Mouse (Mus musculus): ENCODE results near the gene Kansl1.

Gene Kansl1

GRCm38 (mm10) chr11:104305711-104306110 is 162.9 kb downstream of the Kansl1 start:
- DNase-seq (ENCODE audit: low spot score) = no peak

DNA sequence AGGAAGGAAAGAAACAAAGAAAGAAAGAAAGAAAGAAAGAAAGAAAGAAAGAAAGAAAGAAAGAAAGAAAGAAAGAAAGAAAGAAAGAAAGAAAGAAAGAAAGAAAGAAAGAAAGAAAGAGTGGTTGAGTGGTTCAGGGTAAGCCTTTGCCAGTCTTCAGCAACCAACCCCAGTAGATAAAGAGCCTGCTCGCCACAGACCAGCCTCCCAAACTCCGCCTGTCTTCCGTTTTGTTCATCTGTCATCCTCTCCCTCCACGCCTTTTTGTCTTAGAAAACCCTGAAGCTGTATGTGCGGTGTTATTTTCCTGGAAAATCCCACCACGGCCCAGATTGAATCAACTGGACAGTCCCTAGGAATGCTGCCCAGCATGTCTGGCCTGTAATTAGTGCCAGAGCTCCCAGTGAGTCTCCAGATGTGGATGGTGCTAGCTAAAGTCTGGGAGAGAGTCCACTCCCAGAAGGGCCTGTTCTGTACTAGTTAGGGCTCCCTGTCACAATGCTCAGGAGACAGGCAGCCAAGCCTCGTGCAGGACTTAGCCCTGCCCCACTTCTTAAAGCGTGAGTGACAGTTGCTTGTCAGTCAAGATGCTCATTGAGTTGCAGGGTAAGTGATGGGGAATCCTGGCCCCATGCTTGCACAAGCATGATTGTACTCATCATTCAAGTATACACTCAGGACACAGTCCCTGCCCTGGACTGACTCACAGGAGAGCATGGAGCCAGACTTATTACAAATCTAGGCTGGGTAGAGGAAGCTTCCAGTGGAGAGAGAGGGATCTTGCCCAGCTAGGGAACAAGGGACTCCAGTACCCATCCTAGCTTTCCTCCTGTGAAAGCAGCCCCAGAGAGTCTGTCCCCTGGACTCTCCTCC is 165.3 kb downstream of the Kansl1 start:
- DNase-seq (ENCODE audit: low spot score) = no peak

- DNase-seq (ENCODE audit: low spot score) = no peak
These were observed 166.0 kb downstream of the Kansl1 start for GRCm38 (mm10) chr11:104302628-104303027.

GRCm38 (mm10) chr11:104297671-104298070 is 171.0 kb downstream of the Kansl1 start:
- no peak for DNase-seq (ENCODE audit: low spot score)

- DNase-seq (ENCODE audit: low spot score) = no peak
These were observed 173.0 kb downstream of the Kansl1 start for GRCm38 (mm10) chr11:104295656-104296055.

- no peak for DNase-seq (ENCODE audit: low spot score)
These were observed 173.5 kb downstream of the Kansl1 start for GRCm38 (mm10) chr11:104295145-104295544.

DNA sequence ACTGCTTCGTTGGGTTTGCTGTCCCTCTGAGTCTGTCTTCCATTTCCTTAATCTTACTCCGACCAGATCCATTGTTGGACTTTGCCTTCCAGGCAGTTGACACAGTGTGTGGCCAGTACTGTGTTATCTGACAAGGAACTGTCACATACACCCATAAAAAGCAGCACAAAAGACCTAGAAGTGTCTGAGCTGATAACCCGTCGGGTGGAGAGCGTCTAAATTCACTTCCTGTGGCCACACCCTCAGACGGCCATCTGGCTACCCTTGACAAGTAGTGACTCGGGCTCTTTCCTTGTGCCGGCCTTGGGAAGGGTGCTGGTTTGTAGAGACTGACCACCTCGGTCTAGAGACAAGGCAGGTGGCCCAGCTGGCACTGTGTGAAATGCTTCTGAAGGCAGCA is 175.4 kb downstream of the Kansl1 start:
- DNase-seq (ENCODE audit: low spot score) = peak; percentile 31

DNA sequence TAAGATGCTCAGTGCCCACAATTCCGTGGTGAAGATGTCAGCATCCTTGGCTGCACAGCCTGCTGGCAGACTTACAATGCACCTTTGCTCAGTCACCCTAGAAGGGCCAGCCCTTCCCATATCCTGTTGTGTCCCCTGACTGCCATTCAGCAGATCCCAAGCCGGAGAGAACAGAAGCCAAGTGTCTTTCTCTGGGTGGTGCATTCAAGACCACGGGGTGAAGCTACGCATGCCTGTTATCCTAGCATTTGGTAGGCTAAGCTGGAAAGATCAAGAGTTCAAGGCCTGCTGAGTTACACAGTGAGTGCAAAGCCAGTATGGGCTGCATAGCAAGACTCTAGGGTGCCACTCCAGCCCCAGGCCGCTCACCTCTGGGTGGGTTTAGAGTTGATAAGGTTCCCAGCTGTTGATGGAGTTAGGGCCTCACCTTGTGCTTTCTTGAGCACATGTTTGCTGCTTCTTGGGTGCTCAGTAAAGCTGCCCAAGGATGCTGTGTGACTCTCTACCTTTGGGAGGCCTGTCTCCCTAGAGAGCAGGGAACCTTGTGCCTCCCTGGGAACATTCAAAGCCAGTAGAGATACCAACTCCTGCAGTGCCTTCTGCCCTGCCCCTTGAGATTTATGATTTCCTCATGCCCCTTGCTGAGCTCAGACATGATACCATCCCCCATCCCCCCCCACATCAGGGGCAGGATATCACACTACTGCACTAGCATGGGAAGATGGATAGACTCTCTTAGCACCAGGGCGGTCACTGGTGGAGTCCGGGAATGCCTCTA is 176.0 kb downstream of the Kansl1 start:
- DNase-seq (ENCODE audit: low spot score) = no peak

- peak; percentile 27 for DNase-seq (ENCODE audit: low spot score)
These were observed 179.2 kb downstream of the Kansl1 start for GRCm38 (mm10) chr11:104289199-104290031.

- no peak for DNase-seq (ENCODE audit: low spot score)
These were observed 179.8 kb downstream of the Kansl1 start for GRCm38 (mm10) chr11:104288835-104289198.

- no peak for DNase-seq (ENCODE audit: low spot score)
These were observed 181.5 kb downstream of the Kansl1 start for GRCm38 (mm10) chr11:104287113-104287512.
